Mouse (Mus musculus): ENCODE results near the gene Gbx1.

Gbx1 gene

DNA sequence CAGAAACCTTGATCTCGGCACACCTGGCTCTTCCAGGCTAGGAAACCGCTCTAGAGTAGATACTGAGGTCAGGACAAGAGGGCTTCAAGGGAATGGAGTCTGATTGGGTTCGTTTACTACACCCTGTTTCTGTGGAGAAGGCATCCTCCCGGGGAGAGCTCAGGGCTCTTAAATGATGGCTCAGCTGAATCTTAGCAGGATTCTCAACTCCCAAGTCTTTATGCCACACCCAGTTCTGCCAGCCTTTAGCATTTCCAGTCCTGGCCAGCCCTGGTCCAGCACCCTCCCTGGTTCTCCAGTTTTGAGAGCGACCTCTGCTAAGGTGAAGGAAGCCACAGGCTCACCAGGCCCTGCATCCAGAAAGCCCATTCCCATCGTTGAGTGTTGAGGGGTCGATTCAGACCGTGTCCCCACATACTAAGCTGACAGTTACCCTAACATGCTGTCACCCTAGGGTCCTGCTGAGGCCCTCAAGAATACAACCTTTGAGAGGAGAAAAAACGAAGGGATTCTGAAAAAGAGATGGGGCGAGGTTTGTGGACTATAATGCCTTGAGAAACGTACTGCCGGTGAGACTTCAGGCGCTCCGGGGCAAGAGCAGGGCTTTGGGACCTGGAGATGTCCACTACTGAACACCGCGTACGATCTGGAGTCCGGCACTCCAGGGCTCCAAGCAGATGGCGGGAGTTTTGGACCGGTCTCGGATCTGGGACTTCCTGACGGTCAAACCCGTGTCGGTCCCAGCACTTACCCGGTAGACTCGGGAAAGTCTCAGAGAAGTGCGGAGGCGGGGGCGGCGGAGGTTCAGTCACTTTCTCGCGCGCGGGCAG is 1.4 kb downstream of the Gbx1 start:
- no peak for DNase-seq (ENCODE audit: low spot score)

DNA sequence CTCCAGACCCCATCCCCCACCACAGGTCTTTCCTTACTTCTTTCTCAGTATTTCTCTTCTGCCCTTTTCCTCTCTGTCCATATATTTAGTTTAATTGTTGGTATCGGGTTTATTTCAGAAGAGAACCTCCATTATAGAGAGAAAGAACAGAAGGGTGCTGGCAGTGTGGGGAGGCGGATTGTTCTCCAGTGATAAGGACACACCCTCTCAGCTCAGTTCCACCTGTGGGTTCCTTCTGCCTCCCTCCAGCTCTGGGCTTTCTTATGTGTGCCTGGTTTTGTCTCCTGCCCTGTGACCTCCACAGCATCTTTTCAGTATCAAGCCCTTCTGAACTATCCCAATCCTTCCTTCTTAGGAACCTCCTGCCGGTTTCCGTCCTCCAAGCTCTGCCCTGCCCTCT is 2.5 kb downstream of the Gbx1 start:
- DNase-seq (ENCODE audit: low spot score): no peak

DNA sequence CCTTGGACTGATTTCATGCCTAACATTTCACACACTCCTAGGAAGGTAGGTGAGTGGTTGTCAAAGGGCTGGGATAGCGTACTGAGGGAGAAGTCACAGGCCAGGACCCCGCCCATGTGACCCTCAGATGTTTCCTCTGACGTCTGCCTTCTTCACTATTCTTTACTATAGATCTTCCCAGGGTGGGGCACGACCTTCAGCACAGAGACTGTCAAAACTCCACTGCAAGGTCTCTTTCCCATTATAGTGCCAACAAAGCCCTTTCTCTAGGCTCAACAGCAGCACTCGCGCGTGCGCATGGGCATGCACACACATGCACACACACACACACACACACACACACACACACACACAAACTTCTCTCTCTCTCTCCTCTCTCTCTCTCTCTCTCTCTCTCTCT is 3.2 kb downstream of the Gbx1 start:
- no peak for DNase-seq (ENCODE audit: low spot score)

DNA sequence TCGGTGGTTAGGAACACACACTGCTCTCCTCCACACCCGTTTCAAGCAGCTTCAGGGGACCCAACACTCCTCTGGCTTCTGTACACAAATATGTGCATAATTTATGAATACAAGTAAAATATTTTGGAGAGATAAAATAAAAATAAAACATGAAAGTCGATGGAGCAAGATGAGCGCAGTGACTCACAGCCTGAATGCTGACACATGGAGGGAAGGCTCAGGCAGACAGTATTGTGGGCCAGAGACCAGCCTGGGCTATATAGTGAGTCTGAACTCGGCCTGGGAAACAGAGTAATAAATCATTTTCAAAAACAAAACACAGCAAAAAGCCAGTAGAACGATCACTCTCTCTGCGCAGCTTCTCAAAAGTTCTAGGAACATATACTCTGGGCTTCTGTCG is 5.6 kb downstream of the Gbx1 start:
- DNase-seq (ENCODE audit: low spot score): no peak

DNA sequence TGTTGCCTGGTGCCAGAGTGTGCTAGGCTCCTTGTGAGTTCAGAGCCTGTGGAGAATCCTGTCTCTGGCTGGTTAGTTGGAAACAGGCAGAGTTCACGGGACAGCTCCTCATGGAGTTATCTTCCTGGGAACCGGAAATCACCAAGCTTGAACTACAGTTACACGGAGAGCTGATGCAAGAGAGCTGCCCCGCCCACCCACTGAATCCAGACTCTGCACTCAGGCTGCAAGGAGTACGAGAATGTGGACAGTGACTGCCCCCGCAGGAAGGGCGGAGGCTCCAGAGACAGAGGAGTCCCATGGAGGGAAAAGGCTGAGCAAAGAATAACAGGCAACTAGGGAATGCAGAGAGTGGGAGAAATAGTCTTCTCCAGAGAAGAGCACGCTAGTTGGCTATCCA is 14.7 kb downstream of the Gbx1 start:
- peak; percentile 75 for DNase-seq (ENCODE audit: low spot score)

DNA sequence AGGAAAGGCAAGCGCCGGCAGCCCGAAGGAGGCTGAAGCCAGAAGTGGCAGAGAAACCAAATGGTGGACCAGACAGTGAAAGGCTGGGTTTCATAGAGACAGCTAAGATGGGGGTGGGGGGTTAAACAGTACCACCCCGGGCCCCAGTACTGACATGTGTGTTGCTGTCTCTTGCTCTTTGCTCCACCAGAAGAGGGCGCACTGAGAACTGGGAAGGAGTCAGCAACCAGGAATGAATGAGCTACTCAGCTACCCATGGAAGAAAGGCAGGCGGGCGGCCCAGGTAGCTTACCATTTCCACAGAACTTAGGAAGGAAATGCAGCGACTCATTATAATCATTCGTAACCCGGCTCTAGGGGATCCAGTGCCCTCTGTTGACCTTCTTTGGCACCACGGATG is 16.4 kb downstream of the Gbx1 start:
- no peak for DNase-seq (ENCODE audit: low spot score)

DNA sequence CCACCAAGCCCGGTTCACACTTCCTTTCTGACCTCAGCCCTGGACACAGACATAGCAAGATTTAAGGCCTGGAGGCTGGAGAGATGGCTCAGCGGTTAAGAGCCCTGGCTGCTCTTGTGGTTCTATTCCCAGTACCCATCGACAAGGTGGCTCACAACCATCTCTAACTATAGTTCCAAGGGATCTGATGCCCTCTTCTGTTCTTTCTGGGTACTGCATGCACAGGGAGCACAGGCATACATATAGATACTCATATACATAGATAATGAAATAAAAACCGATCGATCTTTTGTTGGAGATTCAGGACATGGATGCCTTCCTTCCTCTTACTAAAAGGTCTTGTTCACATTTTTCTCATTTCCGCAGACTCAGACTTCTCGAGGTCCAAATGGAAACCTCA is 18.6 kb downstream of the Gbx1 start:
- no peak for DNase-seq (ENCODE audit: low spot score)

DNA sequence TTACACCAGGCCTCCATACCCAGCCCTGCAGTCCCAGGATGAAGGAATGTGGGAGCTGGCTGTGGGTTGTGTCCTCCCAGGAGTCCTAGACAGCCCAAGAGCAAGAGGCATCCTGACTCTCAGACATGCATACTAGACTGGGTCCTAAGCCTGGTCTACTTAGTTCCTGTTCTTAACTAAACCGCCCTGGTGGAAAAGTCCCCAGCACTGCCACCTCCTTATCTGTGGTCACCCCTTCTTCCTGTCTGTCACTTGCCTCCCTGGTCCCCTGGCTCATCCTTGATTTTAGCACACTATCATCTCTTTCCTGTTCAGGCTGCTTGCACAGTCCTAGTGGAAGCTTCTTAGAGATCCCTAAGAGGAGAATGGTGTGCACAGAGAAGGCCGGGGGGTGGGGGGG is 21.5 kb downstream of the Gbx1 start:
- DNase-seq (ENCODE audit: low spot score): no peak

DNA sequence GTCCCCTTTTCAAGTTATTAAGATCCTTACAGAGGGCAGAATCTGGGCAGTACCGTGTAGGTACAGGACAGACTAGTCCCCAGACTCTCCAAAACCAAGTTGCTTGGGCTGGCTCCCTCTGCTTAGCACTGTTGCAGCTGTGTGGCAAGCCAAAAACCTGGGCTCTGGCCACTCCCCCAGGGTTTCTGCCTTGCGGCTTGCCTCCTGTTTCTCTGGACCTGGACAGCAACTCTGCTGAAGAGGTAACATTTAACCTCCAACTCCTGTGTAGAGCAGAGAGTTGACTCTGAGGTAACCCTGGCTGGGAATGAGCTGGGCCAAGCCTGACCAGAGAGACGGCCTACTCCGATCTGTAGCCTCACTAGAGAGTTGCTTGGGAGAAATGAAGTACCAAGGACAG is 24.2 kb downstream of the Gbx1 start:
- DNase-seq (ENCODE audit: low spot score): no peak

DNA sequence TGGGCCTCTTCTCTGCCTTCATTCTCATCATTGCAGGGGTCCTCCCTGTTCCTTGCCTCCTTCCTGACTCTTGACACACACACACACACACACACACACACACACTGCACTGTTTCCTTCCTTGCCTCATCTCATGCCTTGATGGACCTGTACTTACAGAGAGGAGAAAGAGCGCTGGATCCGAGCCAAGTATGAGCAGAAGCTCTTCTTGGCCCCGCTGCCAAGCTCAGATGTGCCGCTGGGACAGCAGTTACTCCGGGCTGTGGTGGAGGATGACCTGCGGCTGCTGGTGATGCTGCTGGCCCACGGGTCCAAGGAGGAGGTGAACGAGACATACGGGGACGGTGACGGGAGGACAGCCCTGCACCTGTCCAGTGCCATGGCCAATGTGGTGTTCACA is 26.2 kb downstream of the Gbx1 start:
- DNase-seq (ENCODE audit: low spot score): no peak

DNA sequence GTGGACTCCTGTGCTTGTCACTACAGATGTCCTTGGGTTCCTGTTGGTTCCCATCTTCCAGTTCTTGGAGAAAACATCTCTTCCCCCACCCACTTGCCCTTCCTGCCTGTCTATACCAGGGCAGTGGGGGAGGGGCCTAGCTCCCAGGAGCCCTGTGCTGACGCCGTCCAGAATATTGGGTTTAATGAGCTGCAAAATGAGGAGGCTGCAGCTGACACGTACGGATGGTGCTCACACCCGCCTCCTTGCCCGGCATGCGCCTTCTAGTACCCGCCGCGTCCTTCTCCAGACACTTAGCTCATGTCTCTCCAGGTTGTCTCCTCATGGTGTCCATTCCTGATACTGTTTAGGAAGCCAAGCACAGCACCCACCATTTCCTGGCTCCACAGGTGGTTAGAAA is 27.9 kb downstream of the Gbx1 start:
- DNase-seq (ENCODE audit: low spot score): no peak

DNA sequence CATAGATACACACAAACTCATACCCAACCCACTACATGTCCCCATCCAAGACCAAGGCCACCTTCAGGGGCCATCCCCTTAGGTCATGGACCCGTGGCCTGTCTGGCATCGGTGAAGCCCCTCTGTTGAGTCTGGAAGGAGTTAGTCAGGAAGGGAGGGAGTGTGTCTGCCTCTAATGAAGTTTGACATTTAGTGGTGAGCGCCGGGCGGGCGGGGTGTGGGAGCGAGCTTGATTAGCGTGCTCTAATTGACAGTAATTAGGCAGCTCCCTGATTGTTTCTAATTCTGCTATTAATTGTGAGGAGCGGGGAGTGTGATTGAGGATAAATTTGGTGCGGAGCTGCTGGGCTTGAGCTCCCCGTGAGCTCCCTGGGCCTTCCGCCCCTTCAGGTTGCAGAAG is 29.5 kb downstream of the Gbx1 start:
- DNase-seq (ENCODE audit: low spot score): no peak

DNA sequence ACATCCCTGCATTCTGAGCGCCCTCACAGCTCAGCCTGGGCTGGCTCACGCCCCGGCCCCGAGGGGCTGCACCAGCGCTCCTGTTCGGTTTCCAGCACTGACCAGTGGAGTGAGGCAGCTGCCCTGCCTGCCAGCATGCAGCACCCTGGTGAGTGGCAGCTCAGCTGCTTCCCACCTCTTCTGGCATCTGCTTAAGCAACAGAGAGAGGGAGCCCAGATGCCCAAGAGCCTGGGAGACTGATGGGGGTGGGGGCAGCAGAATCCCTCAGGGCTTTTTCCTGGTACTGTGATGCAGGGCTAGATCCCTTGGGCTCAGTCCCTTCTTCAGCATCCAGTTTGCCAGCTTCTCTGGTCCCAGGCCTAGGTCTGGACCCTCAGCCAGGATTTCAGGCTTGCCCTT is 30.2 kb downstream of the Gbx1 start:
- no peak for DNase-seq (ENCODE audit: low spot score)

DNA sequence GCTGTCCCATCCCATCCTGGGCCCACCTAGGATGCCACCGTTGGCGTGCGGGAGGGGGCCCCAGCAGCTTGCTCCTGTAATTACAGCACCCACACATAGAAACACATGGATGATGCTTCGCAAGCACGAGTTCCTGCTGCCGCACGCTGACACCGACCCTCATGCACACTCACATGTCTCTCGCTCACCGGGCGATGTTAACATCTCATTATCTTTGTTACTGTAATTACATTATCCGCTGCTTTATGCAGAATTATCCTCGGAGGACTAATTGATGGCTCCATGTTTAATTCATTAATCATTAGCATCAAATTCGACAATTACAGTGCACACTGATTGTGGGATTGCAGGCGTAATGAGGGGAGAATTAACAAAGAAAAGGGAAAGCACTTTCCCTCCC is 32.0 kb downstream of the Gbx1 start:
- DNase-seq (ENCODE audit: low spot score): no peak

DNA sequence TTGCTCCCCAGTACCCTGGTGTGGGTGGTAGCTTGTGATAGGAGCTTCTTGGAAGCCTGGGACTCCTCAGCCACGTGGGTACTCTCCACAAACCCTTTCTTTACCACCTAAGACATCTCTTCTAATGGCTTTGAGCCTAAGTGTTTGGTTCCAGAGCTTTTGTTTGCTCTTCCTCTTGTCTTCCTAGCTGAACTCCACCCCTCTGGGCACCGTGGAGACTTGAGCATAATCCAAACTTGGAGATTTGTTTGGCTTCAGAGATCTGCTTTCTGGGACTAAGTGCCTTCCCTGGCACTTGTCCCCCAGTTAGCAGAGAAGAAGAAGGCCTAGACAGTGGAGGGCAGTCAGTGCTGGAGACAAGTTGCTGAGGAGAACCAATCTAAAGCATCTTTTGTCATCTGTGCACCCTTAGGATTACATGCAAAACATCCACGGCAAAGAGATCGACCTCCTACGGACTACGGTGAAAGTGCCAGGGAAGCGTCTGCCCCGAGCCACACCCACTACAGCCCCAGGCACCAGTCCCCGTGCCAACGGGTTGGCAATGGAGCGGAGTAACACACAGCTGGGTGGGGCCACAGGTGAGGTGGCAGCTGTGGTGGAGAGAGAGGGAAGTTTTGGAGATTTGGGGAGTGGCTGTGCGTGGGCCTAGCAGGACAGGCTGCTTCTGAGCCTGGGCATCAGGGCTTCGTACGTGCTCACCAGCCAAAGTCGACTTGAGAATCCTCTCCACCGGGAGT is 34.3 kb downstream of the Gbx1 start:
- DNase-seq (ENCODE audit: low spot score): no peak

DNA sequence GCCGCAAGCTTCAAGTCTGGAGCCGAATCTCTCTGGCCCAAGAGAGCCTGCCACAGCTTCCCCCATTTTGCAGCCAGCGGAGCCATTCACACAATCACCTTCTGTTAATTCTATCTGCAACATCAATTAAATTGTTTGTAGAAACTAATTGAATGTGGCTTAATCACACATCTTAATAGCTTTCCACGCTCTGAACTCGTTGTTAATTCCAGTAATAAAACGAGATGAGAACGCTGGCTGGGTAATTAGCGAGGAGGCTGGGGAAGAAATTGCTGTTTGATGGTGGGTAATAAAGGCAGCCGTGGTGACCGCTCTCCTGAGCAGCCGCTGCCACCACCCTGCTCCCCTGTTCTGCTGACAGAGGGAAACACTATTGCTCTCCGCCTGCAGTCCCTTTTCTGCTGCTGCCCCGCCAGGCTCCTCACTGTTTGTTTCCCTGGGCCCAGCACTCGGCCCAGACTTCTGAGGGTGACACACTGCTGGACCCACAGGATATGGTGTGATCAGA is 36.5 kb downstream of the Gbx1 start:
- no peak for DNase-seq (ENCODE audit: low spot score)

DNA sequence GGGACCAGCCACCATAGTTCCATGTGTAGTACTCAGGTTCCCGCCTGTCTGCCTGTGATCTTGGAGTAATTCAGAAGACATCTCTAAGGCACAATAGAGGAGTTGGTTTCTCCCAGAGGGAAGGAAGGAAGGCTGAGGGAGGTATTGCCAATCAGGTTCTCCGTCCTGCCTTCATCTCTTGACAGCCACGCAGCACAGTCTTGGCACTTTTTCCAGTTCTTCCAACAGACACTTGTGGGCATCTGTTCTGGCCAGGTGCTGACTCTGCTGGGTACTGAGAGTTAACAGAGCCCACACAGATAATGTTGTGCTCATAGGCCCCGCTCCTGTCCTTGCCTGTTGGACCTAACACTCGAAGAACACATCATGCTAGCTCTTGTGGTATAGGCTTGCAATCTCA is 40.3 kb downstream of the Gbx1 start:
- DNase-seq (ENCODE audit: low spot score): no peak

DNA sequence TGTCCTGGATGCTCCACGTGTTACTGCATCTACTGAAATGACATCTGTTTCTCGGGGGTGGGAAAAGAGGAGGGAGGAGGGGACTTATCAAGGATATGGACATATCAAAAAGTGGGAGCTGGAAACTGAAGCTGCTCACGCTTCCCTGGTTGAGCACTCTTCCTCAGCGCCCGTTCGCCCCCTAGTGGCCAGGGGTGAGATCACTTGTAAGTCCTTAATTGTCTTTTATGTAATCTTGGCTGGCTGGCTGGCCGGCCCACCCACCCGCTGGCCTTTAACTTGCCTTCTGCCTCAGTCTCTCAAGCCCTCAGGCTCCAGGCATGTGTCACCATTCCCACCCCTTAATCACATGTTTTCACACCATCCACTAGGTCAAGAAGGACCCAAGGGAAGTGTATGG is 40.9 kb downstream of the Gbx1 start:
- DNase-seq (ENCODE audit: low spot score): peak; percentile 70

DNA sequence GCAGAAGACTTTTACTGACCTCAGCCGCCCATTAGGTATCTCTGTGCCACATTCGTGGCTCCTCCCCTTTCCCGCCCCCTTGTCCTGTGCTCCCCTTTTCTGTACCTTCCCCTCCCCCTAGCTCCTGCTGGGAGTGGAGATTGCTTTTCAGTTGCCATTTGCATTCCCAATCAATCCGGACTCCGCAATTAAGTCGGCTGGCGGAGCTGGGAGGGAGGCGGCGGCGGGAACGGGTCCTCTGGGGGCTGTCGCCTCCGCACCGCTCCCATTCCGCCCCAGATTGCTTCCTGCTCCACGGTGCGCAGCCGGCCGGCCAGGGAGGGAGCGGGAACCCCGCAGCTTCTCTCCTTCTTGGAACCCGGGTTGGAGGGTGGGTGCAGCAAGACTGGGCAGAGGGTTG is 42.0 kb downstream of the Gbx1 start:
- DNase-seq (ENCODE audit: low spot score): no peak

DNA sequence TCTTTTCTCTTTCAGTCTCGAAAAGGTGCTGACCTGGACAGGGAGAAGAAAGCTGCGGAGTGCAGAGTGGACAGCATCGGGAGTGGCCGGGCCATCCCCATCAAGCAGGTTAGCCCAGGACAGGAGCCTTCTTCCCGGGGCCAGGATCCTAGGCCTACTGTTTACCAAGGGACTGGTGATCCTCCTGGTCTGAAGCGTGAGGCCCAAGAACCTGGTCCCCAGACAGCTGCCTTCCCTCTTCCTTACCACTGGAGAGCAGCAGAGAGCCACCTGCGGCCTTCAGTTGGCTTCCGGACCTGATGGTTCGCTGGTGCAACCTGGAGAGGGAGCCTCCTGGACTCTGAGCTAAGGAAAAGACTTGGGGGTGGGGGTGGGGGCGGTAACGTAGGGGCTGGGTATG is 43.7 kb downstream of the Gbx1 start:
- DNase-seq (ENCODE audit: low spot score): peak; percentile 82

DNA sequence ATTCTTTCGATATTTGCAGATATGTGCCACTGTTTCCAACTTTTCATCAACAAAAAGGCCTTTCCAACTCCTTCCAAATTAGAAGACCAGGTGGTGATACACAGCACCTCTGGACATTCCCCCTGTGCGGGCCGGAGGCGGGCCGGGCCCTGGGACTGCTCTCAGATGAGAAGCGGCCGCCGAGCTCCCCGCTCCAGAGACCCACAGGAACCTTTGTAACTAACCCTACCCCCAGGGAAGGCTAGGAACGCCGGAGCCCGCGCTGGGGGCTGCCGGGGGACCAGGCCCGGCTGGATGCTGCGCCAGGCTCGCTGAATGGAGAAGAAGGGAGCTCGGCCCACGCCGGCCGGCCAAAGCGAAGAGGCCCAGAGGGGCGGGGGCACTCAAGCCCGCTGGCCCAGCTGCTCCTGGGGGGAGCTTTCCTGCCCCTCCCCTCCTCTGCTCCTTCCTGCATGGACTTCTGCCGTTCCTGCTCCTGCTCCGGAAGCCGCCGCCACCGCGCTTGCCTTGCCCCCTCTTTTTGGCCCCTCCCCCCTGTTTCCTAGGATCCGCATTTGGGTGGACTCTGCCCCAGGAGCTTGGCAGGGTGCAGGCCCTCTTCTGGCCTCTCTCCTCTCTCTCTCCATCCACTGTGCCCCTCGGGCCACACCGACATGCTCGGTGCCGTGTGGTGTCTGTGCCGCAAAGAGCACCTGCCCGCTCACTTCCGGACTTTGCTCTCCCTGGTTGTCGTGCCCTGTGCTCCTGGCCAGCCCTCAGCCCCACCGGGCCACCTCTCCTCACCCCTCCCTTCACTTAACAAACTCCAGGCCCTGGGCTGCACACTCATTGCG is 44.5 kb downstream of the Gbx1 start:
- peak; percentile 89 for DNase-seq (ENCODE audit: low spot score)

DNA sequence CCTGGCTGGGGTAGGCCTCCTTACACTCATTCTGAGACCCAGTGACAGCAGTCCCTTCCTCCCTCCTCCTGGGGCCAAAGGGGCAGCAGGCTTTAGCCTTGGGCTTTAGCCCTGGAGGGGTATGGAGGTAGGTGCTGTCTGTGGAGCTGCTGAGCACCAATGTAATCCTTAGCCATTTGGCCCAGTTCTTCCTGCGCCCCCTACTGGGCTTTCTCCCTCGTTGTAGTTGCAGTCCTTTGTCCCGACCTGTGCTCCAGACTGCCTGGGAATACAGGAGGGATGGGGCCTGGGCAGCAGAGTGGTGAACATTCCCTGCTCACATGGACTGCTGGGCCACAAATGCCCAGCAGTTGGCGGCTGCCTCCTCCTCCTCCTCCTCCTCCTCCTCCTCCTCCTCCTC is 45.4 kb downstream of the Gbx1 start:
- DNase-seq (ENCODE audit: low spot score): peak; percentile 69

DNA sequence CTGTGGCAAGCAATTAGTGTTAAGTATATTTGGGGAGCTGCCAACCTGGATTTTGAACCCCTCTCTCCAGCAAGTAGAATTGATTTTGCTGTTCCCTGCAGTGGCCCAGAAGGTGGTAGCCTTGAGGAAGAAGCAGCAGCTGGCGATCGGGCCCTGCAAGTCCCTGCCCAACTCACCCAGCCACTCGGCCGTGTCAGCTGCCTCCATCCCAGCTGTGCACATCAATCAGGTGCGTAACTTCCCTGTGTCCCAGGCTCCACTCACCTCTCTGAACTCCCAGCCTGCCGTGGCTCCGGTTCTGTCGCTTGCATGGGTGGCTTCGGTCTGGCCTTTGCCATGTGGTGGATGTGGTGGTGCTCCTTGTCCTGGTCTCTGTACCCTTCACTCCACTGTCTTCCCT is 49.1 kb downstream of the Gbx1 start:
- DNase-seq (ENCODE audit: low spot score): no peak

Measured in yolk sac, embryonic 10.5 days (tissue).